Mouse (Mus musculus) monocyte, adult 59 days (primary cell): ENCODE measurements around the gene Sh3kbp1. TPM values are rescaled to one million over a fixed set of nuclear protein-coding genes. Genes with fewer than 3 reads are reported as not detected.

Experiments used
- total RNA-seq, 2 experiments: library from RNA; stranded (reverse); gene quantifications; one replicate each; pipeline ENCODE4 v1.2.4; 2023

The Sh3kbp1 gene
- total RNA-seq, result 100 to 1,000 TPM; 153 to 168 TPM

DNA sequence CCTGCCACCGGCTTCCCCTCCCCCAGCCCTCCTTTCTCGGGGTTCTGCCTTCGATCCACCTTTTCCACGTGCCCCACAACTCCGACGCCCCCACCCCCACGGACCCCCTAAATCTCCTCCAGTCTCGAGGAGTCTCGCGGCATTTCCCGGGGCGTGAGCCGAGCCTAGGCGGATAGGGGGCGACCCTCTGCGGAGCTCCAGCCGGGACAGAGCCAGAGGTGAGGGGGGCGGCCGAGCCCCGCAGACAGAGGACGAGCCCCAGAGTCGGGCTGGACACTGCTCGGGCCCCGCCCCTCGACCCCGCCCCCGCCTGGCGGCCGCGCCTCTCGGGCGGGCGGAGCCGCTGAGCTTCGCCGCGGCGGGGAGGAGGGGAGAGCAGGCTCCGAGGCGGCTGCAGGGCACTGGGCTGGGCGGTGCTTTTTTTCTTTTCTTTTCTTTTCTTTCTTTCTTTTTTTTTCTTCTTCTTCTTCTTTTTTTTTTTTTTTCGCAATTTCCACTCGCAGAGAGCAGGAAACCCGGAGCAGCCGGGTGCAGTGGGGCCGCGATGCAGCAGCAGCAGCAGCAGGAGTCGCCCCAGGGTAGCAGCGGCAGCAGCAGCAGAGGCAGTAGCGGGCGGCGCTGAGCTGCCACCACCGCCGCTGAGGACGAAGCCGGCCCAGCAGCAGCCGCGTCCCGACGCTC, at the start of gene Sh3kbp1:
Gene Sh3kbp1 (plus strand): TSS at position 366 of the 681 bp plus-strand sequence.

DNA sequence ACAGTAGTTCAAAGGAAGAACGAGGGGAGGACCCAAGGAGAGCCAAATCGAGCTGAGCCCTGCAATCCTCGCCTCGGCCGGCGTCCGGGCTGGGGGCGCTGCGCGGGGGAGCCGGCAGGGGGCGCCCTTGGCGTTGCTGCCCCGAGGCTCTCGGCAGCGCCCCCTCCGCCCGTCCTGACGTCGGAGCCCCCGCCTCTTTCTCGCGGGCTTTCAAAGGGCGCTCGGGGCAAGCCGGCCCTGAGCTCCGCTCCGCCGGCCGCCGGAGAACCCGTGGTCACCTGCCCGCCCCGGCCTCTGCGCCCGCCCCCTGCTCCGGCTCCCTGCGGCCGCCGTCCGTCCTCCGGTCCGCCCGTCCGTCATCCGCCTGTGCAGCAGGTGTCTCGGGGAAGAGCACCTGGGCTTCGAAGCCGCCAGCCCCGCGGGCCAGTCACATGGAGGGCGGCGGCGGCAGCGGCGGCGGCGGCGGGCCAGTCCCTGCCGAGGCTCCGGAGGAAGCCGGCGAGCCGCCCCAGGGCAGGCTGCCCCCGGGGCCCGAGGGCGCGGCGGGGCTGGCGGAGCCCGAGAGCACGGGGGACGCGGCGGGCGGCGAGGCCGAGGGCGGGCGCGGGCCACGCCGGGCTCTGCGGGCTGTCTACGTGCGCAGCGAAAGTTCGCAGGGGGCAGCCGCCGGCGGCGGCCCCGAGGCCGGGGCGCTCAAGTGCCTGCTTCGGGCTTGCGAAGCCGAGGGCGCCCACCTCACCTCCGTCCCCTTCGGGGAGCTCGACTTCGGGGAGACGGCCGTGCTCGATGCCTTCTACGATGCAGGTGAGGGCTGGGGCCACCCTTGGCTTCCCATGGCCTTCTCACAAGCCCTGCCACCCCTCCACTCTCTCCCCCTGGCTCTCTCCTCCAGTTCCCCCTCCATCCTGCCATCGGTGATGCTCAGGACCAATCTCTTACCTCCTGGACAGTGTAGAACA, 361.2 kb downstream of the Sh3kbp1 start, which contains the start of gene Map3k15:
Gene Map3k15 (plus strand): TSS at position 432 of the 959 bp plus-strand sequence.

Other genes with a start within 250 kb of the Sh3kbp1 start
- not detected for gene Map7d2, start 212.7 kb upstream of the Sh3kbp1 start, total RNA-seq
- 10 to 100 TPM; 19.5 to 21.7 TPM for gene Bclaf3, start 100.6 kb upstream of the Sh3kbp1 start, total RNA-seq